Mouse (Mus musculus) kidney, embryonic 16.5 days (tissue): ENCODE measurements around the gene Cldn13. TPM values are rescaled to one million over a fixed set of nuclear protein-coding genes. Genes with fewer than 3 reads are reported as not detected.
"Not testable (repeated sequence)": the region's sequence is repeated elsewhere in the genome, so short reads cannot be mapped to it uniquely, and the experiment has no call there.

ENCODE experiments used
- ATAC-seq: fragments of 200-750 bp; cut with Nextera tagmentation; 2 replicates; pipeline ENCODE4 v1.8.0; 2017; ENCODE audit warnings: moderate TSS enrichment; ENCODE audit not compliant: low FRiP score, low TSS enrichment
- H3K27ac ChIP-seq: fragments of 300-500 bp; sonication (generic); 2 replicates; pipeline ENCODE4 v1.5.1; 2014; ENCODE audit warnings: low read length
- H3K27me3 ChIP-seq: fragments of 300-500 bp; sonication (generic); 2 replicates; pipeline ENCODE4 v1.6.1; 2014; ENCODE audit warnings: low read length, control low read depth, mixed read lengths; ENCODE audit not compliant: insufficient read depth
- H3K36me3 ChIP-seq: fragments of 300-500 bp; sonication (generic); 2 replicates; pipeline ENCODE4 v1.6.1; 2014; ENCODE audit warnings: low read length, control low read depth, mixed read lengths; ENCODE audit not compliant: insufficient read depth
- H3K4me1 ChIP-seq: fragments of 300-500 bp; sonication (generic); 2 replicates; pipeline ENCODE4 v1.6.1; 2014; ENCODE audit warnings: low read length, control low read depth, mixed read lengths; ENCODE audit not compliant: insufficient read depth
- H3K4me2 ChIP-seq: fragments of 300-500 bp; sonication (generic); replicated peaks from 2 replicates; pipeline ENCODE4 v1.6.1; 2014; ENCODE audit warnings: low read depth, low read length
- H3K4me3 ChIP-seq: fragments of 300-500 bp; sonication (generic); 2 replicates; pipeline ENCODE4 v1.5.1; 2014; ENCODE audit warnings: mild to moderate bottlenecking, low read length
- H3K9ac ChIP-seq: fragments of 300-500 bp; sonication (generic); replicated peaks from 2 replicates; pipeline ENCODE4 v1.6.1; 2014; ENCODE audit warnings: low read length
- H3K9me3 ChIP-seq: fragments of 300-500 bp; sonication (generic); 2 replicates; pipeline ENCODE4 v1.6.1; 2016; ENCODE audit warnings: low read length, control low read depth
- WGBS: fragments of 180-500 bp; shearing (Covaris S2); extraction: QIAGEN DNeasy Blood & Tissue Kit; methylation state at CpG from one replicate; pipeline ENCODE4 v1.1.7; 2014; 5-methylcytosine and 5-hydroxymethylcytosine counted together
- polyA plus RNA-seq: library from polyadenylated mRNA; unstranded; fragments of >200 nt; fragmentation: Nextera tagmentation; extraction: Ambion mirVana; gene quantifications from 2 replicates; pipeline ENCODE4 v1.2.1, GENCODE M21; 2015

The Cldn13 gene
- polyA plus RNA-seq, 1 experiment from 2014 or later, result 0.99 TPM

DNA sequence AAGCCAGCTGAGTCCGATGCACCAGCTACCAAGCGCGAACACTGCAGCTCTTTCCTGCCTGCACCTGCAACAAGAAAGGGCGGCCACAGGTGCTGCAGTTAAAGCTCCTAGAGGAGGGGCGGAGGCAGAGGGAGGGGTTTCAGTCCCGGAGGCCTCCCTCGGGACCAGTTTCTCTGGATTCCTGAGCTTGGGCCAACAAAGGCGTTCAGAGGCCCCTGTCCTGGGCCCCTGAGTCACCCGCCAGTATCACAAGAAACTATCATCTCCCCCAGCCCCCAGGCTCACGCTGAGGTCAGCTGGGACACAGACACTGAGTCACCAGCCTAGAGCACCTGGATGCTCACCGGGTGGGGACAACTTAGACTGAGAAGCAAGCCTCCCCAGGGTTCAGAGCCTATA, 31.5 kb upstream of the Cldn13 start, which contains the start of gene Cldn4:
Gene Cldn4, minus strand, starts transcription at position 78 of the 399 bp plus-strand sequence.
- WGBS, result 8% methylated on average over 11 of the region's 11 CpGs
- peak; percentile 62 for ATAC-seq
- peak within 1 kb of the TSS; percentile 44 for H3K4me2 ChIP-seq
- no peaks in the 10 kb centered on the region for H3K9me3 ChIP-seq
- H3K4me1 ChIP-seq, result peaks cover 27% of the 10 kb centered on the region
- H3K27ac ChIP-seq, result peak within 1 kb of the TSS; percentile 86
- peak within 1 kb of the TSS; percentile 49 for H3K4me3 ChIP-seq
- H3K27me3 ChIP-seq, result peaks cover 19% of the 10 kb centered on the region
- H3K9ac ChIP-seq, result peak within 1 kb of the TSS; percentile 71
- no peaks in the 10 kb centered on the region for H3K36me3 ChIP-seq

DNA sequence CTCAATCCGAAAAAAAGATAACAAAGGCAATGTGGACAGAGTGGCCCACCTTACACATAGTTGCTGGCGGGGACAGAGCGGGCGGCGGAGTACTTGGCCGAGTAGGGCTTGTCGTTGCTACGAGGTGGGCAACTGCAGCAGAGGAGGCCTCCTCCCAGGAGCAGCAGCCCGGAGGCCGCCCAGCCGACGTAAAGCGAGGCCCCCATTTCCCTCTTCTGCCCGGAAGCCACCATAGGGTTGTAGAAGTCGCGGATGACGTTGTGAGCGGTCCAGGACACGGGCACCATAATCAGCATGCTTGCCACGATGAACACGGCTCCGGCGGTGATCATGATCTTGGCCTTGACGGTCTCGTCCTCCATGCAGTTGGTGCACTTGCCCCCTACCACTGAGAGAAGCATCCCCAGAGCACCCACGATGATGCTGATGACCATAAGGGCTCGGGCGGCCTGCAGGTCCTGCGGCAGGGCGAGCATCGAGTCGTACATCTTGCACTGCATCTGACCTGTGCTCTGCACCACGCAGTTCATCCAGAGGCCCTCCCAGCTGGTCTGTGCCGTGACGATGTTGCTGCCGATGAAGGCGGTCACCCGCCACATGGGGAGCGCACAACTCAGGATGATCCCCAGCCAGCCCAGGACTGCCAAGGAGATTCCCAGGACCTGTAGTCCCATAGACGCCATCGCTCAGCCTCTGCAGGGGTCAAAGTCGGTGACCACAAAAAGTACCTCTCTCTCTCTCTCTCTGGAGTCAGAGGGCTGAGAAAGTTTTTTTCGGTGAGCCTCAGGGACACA, 30.9 kb upstream of the Cldn13 start:
- ATAC-seq, result peak; percentile 36
- Histone ChIP-seq H3K27ac (peak overlapping the region; percentile 86), H3K4me1 (peaks cover 21% of the 10 kb centered on the region), H3K9me3 (no peaks in the 10 kb centered on the region), H3K27me3 (peaks cover 19% of the 10 kb centered on the region), H3K36me3 (no peaks in the 10 kb centered on the region), H3K9ac (peak overlapping the region; percentile 71), H3K4me3 (peak overlapping the region; percentile 49), H3K4me2 (peak overlapping the region; percentile 44)
- 19% methylated on average over 43 of the region's 43 CpGs for WGBS

DNA sequence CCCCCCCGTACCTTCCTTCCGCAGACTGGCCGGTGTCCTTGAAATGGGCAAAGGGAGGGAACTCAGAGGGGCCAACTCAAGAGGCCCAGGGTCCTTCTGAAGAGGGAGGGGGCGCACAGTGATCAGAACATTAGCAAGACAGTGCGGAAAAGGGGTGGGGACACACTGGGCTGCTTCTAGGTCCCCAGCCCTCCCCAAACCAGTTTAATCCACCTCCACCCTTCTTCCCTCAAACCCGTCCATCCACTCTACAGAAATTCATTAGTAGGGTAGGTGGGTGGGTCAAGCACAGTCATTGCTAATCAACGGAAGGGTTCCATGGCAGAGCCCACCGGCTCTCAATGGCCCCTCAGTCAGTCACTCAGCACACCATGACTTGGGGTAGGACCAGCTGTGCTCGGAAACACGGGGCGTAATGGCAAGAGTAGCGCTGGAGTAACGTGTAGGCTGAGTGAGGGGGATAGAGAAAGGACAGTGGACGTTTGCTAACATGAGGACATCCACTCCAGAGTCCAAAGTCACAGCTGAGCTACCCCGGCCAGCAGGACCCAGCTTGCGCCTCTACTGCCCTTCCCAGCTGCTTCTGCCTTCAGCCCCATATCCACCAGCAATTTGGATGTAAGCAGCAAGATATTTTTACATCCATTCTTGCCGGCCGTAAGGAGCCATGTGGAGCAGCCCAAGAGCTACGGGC, 30.1 kb upstream of the Cldn13 start:
- WGBS, result 41% methylated on average over 16 of the region's 19 CpGs
- Histone ChIP-seq H3K9ac (peak overlapping the region; percentile 71), H3K4me3 (peak overlapping the region; percentile 49), H3K4me2 (peak overlapping the region; percentile 44), H3K36me3 (no peaks in the 10 kb centered on the region), H3K27me3 (peaks cover 19% of the 10 kb centered on the region), H3K4me1 (peaks cover 16% of the 10 kb centered on the region), H3K27ac (peak overlapping the region; percentile 86), H3K9me3 (no peaks in the 10 kb centered on the region)
- no peak for ATAC-seq

DNA sequence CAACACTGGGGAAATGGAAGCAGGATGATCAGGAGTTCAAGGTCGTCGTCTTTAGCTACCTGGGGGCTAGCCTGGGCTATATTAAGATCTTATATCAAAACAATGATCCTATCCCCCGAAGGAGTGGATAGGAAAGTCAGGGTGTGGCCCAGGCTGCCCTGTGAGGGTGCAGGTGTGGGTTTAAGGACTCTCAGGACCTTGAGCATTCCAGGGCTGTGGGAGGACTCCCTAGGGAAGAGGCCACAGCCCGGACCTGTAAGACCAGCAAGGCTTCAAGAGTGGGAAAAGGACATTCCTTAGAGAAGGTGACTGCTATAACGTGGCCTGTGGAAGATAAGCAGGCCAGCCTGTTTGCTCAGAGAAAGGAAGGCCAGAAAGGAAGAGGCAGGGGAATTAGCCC, 28.9 kb upstream of the Cldn13 start:
- WGBS, result 76% methylated on average over 5 of the region's 5 CpGs
- ATAC-seq, result no peak
- Histone ChIP-seq H3K4me3 (0 out of 2 replicates have a peak overlapping the region, but pooled peaks have one; percentile 49), H3K36me3 (no peaks in the 10 kb centered on the region), H3K27ac (no peak overlapping the region), H3K9me3 (no peaks in the 10 kb centered on the region), H3K27me3 (peaks cover 19% of the 10 kb centered on the region), H3K9ac (no peak overlapping the region), H3K4me1 (peaks cover 16% of the 10 kb centered on the region), H3K4me2 (peak overlapping the region; percentile 29)

DNA sequence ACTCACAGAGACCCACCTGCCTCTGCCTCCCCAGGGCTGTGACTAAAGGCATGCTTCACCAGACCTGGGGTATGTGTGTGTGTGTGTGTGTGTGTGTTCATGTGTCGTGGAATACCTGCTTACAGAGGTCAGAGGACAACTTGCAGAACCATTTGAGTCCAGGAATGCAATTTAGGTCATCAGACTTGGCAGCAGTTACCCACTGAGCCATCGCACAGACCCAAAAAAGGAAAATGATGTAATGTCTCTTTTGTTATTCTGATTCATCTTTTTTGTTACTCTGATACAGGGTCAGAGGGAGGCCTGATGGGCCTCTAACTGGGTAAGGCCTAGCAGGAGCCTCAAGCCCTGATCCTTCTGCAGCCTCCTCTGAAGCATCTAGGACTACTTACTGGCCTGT, 27.4 kb upstream of the Cldn13 start:
- 66% methylated on average over 2 of the region's 2 CpGs for WGBS
- no peaks in the 10 kb centered on the region for H3K36me3 ChIP-seq
- H3K9ac ChIP-seq, result no peak overlapping the region
- H3K27ac ChIP-seq, result peak overlapping the region; percentile 77
- no peaks in the 10 kb centered on the region for H3K9me3 ChIP-seq
- no peak overlapping the region for H3K4me3 ChIP-seq
- no peak for ATAC-seq
- H3K4me2 ChIP-seq, result no peak overlapping the region
- H3K4me1 ChIP-seq, result peaks cover 15% of the 10 kb centered on the region
- peaks cover 19% of the 10 kb centered on the region for H3K27me3 ChIP-seq

DNA sequence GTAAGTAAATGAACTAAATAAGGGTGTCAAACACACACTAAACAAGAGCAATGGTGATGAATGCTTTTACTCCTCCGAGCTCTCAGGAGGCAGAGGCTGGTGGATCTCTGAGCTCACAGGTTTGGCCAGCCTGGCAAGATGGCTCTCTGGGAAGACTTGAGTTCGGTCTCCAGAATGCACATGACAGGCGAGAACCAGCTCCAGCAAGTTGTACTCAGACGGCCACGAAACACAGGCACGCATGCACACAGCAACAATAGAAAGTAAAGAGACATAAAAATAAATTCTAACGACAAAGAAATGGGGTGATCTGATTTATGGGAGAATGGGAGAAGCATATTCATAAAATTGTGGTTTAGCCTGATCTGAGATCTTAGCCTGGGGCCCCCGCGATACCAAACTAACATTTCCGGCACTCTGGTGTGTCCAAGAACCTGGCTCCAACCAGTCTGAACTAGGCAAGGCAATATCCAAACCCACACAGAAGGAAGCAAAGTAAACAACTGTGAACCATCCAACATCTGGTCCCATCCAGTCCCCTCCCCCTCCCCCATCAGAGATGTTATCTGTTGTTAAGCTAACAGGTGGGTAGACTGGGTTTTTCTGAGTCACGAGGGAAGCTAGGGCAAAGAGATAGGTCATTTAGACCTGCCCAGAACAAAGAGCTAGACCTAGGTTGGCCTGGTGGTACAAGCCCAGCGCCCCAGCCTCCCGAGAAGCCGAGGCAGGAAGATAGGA, 26.3 kb upstream of the Cldn13 start:
- H3K9me3 ChIP-seq, result no peaks in the 10 kb centered on the region
- H3K4me3 ChIP-seq, result no peak overlapping the region
- no peak overlapping the region for H3K4me2 ChIP-seq
- H3K9ac ChIP-seq, result no peak overlapping the region
- H3K27ac ChIP-seq, result peak overlapping the region; percentile 77
- H3K27me3 ChIP-seq, result peaks cover 14% of the 10 kb centered on the region
- no peaks in the 10 kb centered on the region for H3K36me3 ChIP-seq
- peak; percentile 66; the same call in 1 of the 2 replicates for ATAC-seq
- H3K4me1 ChIP-seq, result peaks cover 6% of the 10 kb centered on the region; the same call in 1 of the 2 replicates
- WGBS, result 63% methylated on average over 14 of the region's 14 CpGs

DNA sequence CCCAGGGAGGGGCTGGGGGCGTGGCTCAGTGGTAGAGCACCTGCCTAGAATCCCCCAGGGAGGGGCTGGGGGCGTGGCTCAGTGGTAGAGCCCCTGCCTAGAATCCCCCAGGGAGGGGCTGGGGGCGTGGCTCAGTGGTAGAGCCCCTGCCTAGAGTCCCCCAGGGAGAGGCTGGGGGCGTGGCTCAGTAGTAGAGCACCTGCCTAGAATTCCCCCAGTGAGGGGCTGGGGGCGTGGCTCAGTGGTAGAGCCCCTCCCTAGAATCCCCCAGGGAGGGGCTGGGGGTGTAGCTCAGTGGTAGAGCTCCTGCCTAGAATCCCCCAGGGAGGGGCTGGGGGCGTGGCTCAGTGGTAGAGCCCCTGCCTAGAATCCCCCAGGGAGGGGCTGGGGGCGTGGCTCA, 24.2 kb upstream of the Cldn13 start:
- H3K27me3 ChIP-seq, H3K36me3 ChIP-seq, H3K9me3 ChIP-seq, H3K4me2 ChIP-seq, H3K4me3 ChIP-seq, H3K9ac ChIP-seq, H3K27ac ChIP-seq, H3K4me1 ChIP-seq, ATAC-seq: not testable (repeated sequence)
- WGBS, result 87% methylated on average over 2 of the region's 7 CpGs

DNA sequence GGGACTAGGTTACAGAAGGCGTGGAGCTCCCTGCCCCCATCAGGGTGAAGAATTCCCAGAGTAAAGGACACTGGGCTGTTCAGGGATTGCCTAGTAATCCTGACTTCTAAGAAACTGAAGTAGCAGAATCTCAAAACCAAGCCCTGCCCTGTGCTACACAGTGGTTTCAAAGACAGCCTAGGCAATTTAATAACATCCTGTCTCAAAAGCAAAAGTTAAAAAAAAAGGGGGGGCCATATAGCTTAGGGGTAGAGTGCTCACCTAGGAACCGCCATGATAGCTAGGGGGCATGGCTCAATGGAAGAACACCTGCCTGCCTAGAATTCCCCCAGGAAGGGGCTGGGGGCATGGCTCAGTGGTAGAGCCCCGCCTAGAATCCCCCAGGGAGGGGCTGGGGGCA, 23.7 kb upstream of the Cldn13 start:
- H3K27ac ChIP-seq, result no peak overlapping the region
- 57% methylated on average over 3 of the region's 3 CpGs for WGBS
- ATAC-seq, result no peak
- no peak overlapping the region for H3K9ac ChIP-seq
- H3K27me3 ChIP-seq, result no peaks in the 10 kb centered on the region
- no peak overlapping the region for H3K4me2 ChIP-seq
- no peak overlapping the region for H3K4me3 ChIP-seq
- no peaks in the 10 kb centered on the region for H3K9me3 ChIP-seq
- peaks cover 3% of the 10 kb centered on the region; the same call in 1 of the 2 replicates for H3K4me1 ChIP-seq
- H3K36me3 ChIP-seq, result peaks cover 3% of the 10 kb centered on the region; the same call in 1 of the 2 replicates

DNA sequence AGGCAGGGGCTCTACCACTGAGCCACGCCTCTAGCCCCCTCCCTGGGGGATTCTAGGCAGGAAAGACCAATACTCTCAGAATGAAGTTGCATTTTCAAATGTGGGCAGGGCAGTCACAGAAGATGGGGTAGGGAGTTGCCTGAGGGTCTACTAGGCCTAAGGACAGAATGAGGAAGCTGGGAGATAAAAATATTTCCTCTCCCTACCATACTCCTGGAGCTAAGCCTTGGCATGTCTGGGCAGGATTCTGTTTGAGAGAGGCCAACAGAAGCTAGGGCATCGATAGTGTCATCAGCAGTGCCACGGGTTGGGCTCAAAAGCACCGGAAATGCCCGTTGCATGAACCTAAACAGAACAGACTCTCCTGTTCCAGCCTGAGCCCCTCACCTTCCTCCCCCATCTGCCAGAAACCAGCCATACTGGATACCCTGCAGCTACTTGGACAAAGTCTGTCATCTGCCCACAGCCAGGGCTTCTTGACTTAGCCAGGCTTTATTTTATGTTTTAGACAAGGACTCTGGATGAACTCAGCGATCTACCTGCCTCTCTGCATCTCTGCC, 21.4 kb upstream of the Cldn13 start:
- Histone ChIP-seq H3K36me3 (peaks cover 3% of the 10 kb centered on the region; the same call in 1 of the 2 replicates), H3K4me3 (no peak overlapping the region)

More for the DNA sequence above, 21.4 kb upstream of the Cldn13 start:
- WGBS, result 96% methylated on average over 6 of the region's 6 CpGs
- ATAC-seq, result no peak
- no peaks in the 10 kb centered on the region for H3K27me3 ChIP-seq
- H3K27ac ChIP-seq, result no peak overlapping the region
- H3K4me2 ChIP-seq, result no peak overlapping the region
- H3K4me1 ChIP-seq, result 0 out of 2 replicates have a peak, but pooled peaks cover 6% of the 10 kb centered on the region
- H3K9ac ChIP-seq, result no peak overlapping the region
- no peaks in the 10 kb centered on the region for H3K9me3 ChIP-seq
